Comparison of ENCODE assay signal across 9 mouse cellular contexts in genomic region chr12:16151170-16151702, GRCm38 (mm10).
DNase-seq lines count a peak whose midpoint lies in the region; ATAC-seq lines count a peak whose summit lies in the region.
"Had no signal": no experiment of that assay in that cellular context is flagged by ENCODE, and none has a peak within 500 bp of the region (broad histone marks: within the 10 kb centered on the region; RNA-seq: fewer than 3 reads in every experiment).

No protein-coding gene starts in this region.

- peak overlapping the region; percentile 59 for H3K27ac ChIP-seq in limb, embryonic 15.5 days
- H3K27ac ChIP-seq: lung, embryonic 15.5 days had no signal

- DNase-seq in adrenal gland, postnatal 14 days: peak; percentile 12
- DNase-seq in adrenal gland, adult 18-20 months (ENCODE audit: low spot score in 2 of 2): no peak
- peak; percentile 56 for DNase-seq in left cerebral cortex, adult 11 months (ENCODE audit: low spot score)
- DNase-seq in left cerebral cortex, postnatal 4 days: no peak
- DNase-seq in kidney, adult 9 months: peak; percentile 33
- DNase-seq in spleen, adult 18-20 months: no peak

- no peak overlapping the region for H3K9ac ChIP-seq in limb, embryonic 15.5 days
- H3K9ac ChIP-seq: lung, embryonic 15.5 days had no signal

- H3K4me2 ChIP-seq in limb, embryonic 15.5 days: no peak overlapping the region
- H3K4me2 ChIP-seq: lung, embryonic 15.5 days had no signal

- H3K27me3 ChIP-seq in limb, embryonic 15.5 days: no peaks in the 10 kb centered on the region
- H3K27me3 ChIP-seq: lung, embryonic 15.5 days had no signal

- H3K4me3 ChIP-seq in limb, embryonic 15.5 days: no peak overlapping the region
- H3K4me3 ChIP-seq: lung, embryonic 15.5 days had no signal

- WGBS in limb, embryonic 15.5 days: 23% methylated on average over 5 of the region's 5 CpGs

- peak; percentile 79 for ATAC-seq in limb, embryonic 15.5 days (ENCODE audit: insufficient number of reproducible peaks, low FRiP score, low TSS enrichment, low read depth)
- no peak for ATAC-seq in activated CD4-positive, CD25-positive, alpha-beta regulatory T cell, adult 4 months

- H3K36me3 ChIP-seq in limb, embryonic 15.5 days: no peaks in the 10 kb centered on the region
- H3K36me3 ChIP-seq: lung, embryonic 15.5 days had no signal

- no peaks in the 10 kb centered on the region for H3K9me3 ChIP-seq in limb, embryonic 15.5 days
- H3K9me3 ChIP-seq: lung, embryonic 15.5 days had no signal

- H3K4me1 ChIP-seq in limb, embryonic 15.5 days: peaks cover 18% of the 10 kb centered on the region
- H3K4me1 ChIP-seq: lung, embryonic 15.5 days had no signal

- intact Hi-C loops in left cerebral cortex, postnatal 4 days (cut with DNase I): loop anchor here (10.0 kb wide), 1 partner anchor 354 kb away; no protein-coding TSS in a partner anchor

Comparison
In these comparisons a context has a peak if more than half of its experiments do, and no peak if none do; other contexts are left out.
1. DNase-seq: peak in adrenal gland, postnatal 14 days (single experiment), left cerebral cortex, adult 11 months (single experiment) and kidney, adult 9 months (single experiment); none in adrenal gland, adult 18-20 months (0 of 2), left cerebral cortex, postnatal 4 days (single experiment) and spleen, adult 18-20 months (0 of 2).